Mouse (Mus musculus) CD4-positive, CD25-positive, alpha-beta regulatory T cell (primary cell): ENCODE data around the gene N6amt1. TPM values are rescaled to one million over a fixed set of nuclear protein-coding genes. Genes with fewer than 3 reads are reported as not detected.

Source experiments
- polyA plus RNA-seq: library from polyadenylated mRNA; unstranded; fragments of 100-300 nt; shearing (Covaris generic); gene quantifications from one replicate; pipeline ENCODE4 v1.2.1, GENCODE M21; 2017

Gene N6amt1
- polyA plus RNA-seq: 15.3 TPM

DNA sequence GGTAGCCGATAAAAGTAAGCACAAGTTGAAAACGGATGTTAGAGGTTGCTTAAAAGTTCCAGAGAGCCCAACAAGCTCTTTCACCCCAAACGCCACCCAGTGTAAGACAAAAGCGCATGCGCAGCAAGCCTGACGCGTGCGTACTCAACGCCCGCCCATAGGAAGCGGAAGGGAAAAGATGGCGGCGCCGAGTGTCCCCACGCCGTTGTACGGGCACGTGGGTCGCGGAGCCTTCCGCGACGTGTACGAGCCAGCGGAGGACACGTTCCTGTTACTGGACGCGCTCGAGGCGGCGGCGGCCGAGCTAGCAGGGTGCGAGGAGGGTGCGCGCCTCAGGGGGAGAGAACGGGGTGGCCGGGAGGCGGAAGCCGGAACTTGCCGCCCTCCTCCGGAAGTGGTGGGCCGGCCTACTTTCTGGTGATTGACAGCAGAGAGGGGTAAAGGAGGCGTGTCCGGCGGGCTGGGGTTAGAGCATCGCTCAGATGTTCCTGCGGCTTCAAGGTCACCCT is at the start of gene N6amt1:
N6amt1 (plus strand) TSS at position 111 of the 509 bp plus-strand sequence.

Other genes with a start within 250 kb of the N6amt1 start
- gene Ltn1, start 78.4 kb downstream of the N6amt1 start, polyA plus RNA-seq: 51.4 TPM
- gene Rwdd2b, start 86.4 kb downstream of the N6amt1 start, polyA plus RNA-seq: 11.8 TPM
- gene Usp16, start 100.5 kb downstream of the N6amt1 start, polyA plus RNA-seq: 66.5 TPM
- 397 TPM for gene Cct8, start 141.7 kb downstream of the N6amt1 start, polyA plus RNA-seq
- gene Map3k7cl, start 199.1 kb downstream of the N6amt1 start, polyA plus RNA-seq: not detected